Mouse (Mus musculus): ENCODE results near the gene Fam234b.

DNA sequence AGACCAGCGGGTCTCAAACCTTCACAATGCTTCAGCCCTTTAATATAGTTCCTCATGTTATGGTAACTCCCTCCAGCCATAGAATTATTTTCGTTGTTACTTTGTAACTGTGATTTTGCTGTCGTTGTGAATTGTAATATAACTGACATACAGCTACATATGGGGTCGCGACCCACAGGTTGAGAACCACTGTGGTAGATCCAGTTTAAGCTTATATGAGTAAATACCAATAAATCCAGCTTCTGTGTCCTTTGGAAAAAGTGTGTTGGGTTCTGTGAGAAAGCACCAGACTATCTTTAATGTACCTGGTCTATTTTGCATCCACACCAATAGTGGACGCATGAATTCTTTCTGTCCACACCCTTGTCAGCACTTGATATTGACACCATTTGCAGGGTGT is 80.5 kb downstream of the Fam234b start:
- TF ChIP-seq CTCF (IDR thresholded peaks at IDR 0.05), result no peak
- TF ChIP-seq EP300 (IDR thresholded peaks at IDR 0.05), result no peak

All from lung, postnatal 0 days (tissue).